Mouse (Mus musculus): ENCODE results near the gene Hmgb2. TPM values are rescaled to one million over a fixed set of nuclear protein-coding genes. Genes with fewer than 3 reads are reported as not detected.
"Not testable (repeated sequence)": the region's sequence is repeated elsewhere in the genome, so short reads cannot be mapped to it uniquely, and the experiment has no call there.

The Hmgb2 gene
- total RNA-seq (2015): 432 and 457 TPM in 2 replicates
- total RNA-seq (2017): 491 and 530 TPM in 2 replicates

- ATAC-seq (replicated peaks; ENCODE audit: poor library complexity): peak; percentile 90
Measured at GRCm38 (mm10) chr8:57511316-57512118, at the start of gene Hmgb2. Hmgb2 (plus strand) TSS chr8:57511907.

- peak; percentile 98 for ATAC-seq (replicated peaks; ENCODE audit: poor library complexity)
Measured at GRCm38 (mm10) chr8:57462839-57463238, 48.9 kb upstream of the Hmgb2 start.

GRCm38 (mm10) chr8:57463757-57464156 is 48.0 kb upstream of the Hmgb2 start:
- no peak for ATAC-seq (replicated peaks; ENCODE audit: poor library complexity)

- peak; percentile 92 for ATAC-seq (replicated peaks; ENCODE audit: poor library complexity)
Measured at GRCm38 (mm10) chr8:57468624-57469023, 43.1 kb upstream of the Hmgb2 start.

- ATAC-seq (replicated peaks; ENCODE audit: poor library complexity): no peak
Measured at GRCm38 (mm10) chr8:57470863-57471262, 40.8 kb upstream of the Hmgb2 start.

- ATAC-seq (replicated peaks; ENCODE audit: poor library complexity): no peak
Measured at GRCm38 (mm10) chr8:57473751-57474150, 38.0 kb upstream of the Hmgb2 start.

- no peak for ATAC-seq (replicated peaks; ENCODE audit: poor library complexity)
Measured at GRCm38 (mm10) chr8:57478406-57478805, 33.3 kb upstream of the Hmgb2 start.

GRCm38 (mm10) chr8:57479700-57480099 is 32.0 kb upstream of the Hmgb2 start:
- ATAC-seq (replicated peaks; ENCODE audit: poor library complexity): peak; percentile 81

- ATAC-seq (replicated peaks; ENCODE audit: poor library complexity): no peak
Measured at GRCm38 (mm10) chr8:57480606-57481005, 31.1 kb upstream of the Hmgb2 start.

GRCm38 (mm10) chr8:57486491-57487440 is 24.9 kb upstream of the Hmgb2 start:
- ATAC-seq (replicated peaks; ENCODE audit: poor library complexity): peak; percentile 29

- peak; percentile 84 for ATAC-seq (replicated peaks; ENCODE audit: poor library complexity)
Measured at GRCm38 (mm10) chr8:57487441-57488155, 24.1 kb upstream of the Hmgb2 start, which contains the start of gene Sap30. Sap30 (minus strand) TSS chr8:57487860.

- peak; percentile 59 for ATAC-seq (replicated peaks; ENCODE audit: poor library complexity)
Measured at GRCm38 (mm10) chr8:57488312-57488765, 23.4 kb upstream of the Hmgb2 start.

- ATAC-seq (replicated peaks; ENCODE audit: poor library complexity): no peak
Measured at GRCm38 (mm10) chr8:57489366-57489765, 22.3 kb upstream of the Hmgb2 start.

- no peak for ATAC-seq (replicated peaks; ENCODE audit: poor library complexity)
Measured at GRCm38 (mm10) chr8:57489896-57490295, 21.8 kb upstream of the Hmgb2 start.

- ATAC-seq (replicated peaks; ENCODE audit: poor library complexity): peak; percentile 21
Measured at GRCm38 (mm10) chr8:57491873-57492272, 19.8 kb upstream of the Hmgb2 start.

- ATAC-seq (replicated peaks; ENCODE audit: poor library complexity): no peak
Measured at GRCm38 (mm10) chr8:57498494-57498846, 13.2 kb upstream of the Hmgb2 start.

- no peak for ATAC-seq (replicated peaks; ENCODE audit: poor library complexity)
Measured at GRCm38 (mm10) chr8:57498847-57499511, 12.7 kb upstream of the Hmgb2 start.

- ATAC-seq (replicated peaks; ENCODE audit: poor library complexity): peak; percentile 97
Measured at GRCm38 (mm10) chr8:57503641-57504040, 8.1 kb upstream of the Hmgb2 start.

GRCm38 (mm10) chr8:57505500-57505899 is 6.2 kb upstream of the Hmgb2 start:
- ATAC-seq (replicated peaks; ENCODE audit: poor library complexity): not testable (repeated sequence)

- ATAC-seq (replicated peaks; ENCODE audit: poor library complexity): no peak
Measured at GRCm38 (mm10) chr8:57507556-57508063, 4.1 kb upstream of the Hmgb2 start.
